Mouse (Mus musculus): ENCODE results near the gene Dcaf10.

- TF ChIP-seq CTCF (IDR thresholded peaks at IDR 0.05; ENCODE audit: low read depth, low read length) (no peak), GATA1 (IDR thresholded peaks at IDR 0.05; ENCODE audit: borderline replicate concordance, low read length) (no peak)
Measured at GRCm38 (mm10) chr4:45406397-45406796, 64.5 kb downstream of the Dcaf10 start.

Data from G1E (cell line).